Mouse (Mus musculus) hindbrain, postnatal 0 days (tissue): Measurements from ENCODE around the gene Gng7. TPM values are rescaled to one million over a fixed set of nuclear protein-coding genes. Genes with fewer than 3 reads are reported as not detected.

Source experiments
- ATAC-seq: fragments of 200-750 bp; cut with Nextera tagmentation; 2 replicates; pipeline ENCODE4 v1.8.0; 2017; ENCODE audit warnings: mild to moderate bottlenecking, moderate TSS enrichment, moderate library complexity
- DNase-seq: peaks from one replicate; pipeline ENCODE4 v3.0.0-alpha.2; 2015; ENCODE audit warnings: low spot score
- H3K27ac ChIP-seq: fragments of 300-500 bp; sonication (generic); 2 replicates; pipeline ENCODE4 v1.5.1; 2014; ENCODE audit warnings: mild to moderate bottlenecking
- H3K27me3 ChIP-seq: fragments of 300-500 bp; sonication (generic); 2 replicates; pipeline ENCODE4 v1.6.1; 2014; ENCODE audit warnings: low read length, mixed read lengths; ENCODE audit not compliant: insufficient read depth
- H3K36me3 ChIP-seq: fragments of 300-500 bp; sonication (generic); 2 replicates; pipeline ENCODE4 v1.6.1; 2014; ENCODE audit warnings: low read length, mixed read lengths; ENCODE audit not compliant: insufficient read depth
- H3K4me1 ChIP-seq: fragments of 300-500 bp; sonication (generic); 2 replicates; pipeline ENCODE4 v1.6.1; 2014; ENCODE audit warnings: antibody characterized with exemption, low read length, mixed read lengths; ENCODE audit not compliant: insufficient read depth
- H3K4me2 ChIP-seq: fragments of 300-500 bp; sonication (generic); 2 replicates; pipeline ENCODE4 v1.6.1; 2014; ENCODE audit warnings: low read depth, mild to moderate bottlenecking, low read length, moderate library complexity, mixed read lengths
- H3K4me3 ChIP-seq: fragments of 300-500 bp; sonication (generic); 2 replicates; pipeline ENCODE4 v1.5.1; 2014; ENCODE audit warnings: low read length
- H3K9ac ChIP-seq: fragments of 300-500 bp; sonication (generic); replicated peaks from 2 replicates; pipeline ENCODE4 v1.6.1; 2014; ENCODE audit warnings: mild to moderate bottlenecking, low read length, moderate library complexity, mixed read lengths
- H3K9me3 ChIP-seq: fragments of 300-500 bp; sonication (generic); 2 replicates; pipeline ENCODE4 v1.6.1; 2016; ENCODE audit warnings: low read length, mixed read lengths
- CTCF ChIP-seq: IDR thresholded peaks from 2 replicates; pipeline ENCODE4 v1.5.1; 2016; ENCODE audit warnings: antibody characterized with exemption, control low read depth, low read depth
- WGBS: fragments of 180-500 bp; shearing (Covaris S2); extraction: QIAGEN DNeasy Blood & Tissue Kit; methylation state at CpG from one replicate; pipeline ENCODE4 v1.1.7; 2014; 5-methylcytosine and 5-hydroxymethylcytosine counted together
- polyA plus RNA-seq: library from polyadenylated mRNA; unstranded; fragments of >200 nt; fragmentation: Nextera tagmentation; extraction: Ambion mirVana; gene quantifications from 2 replicates; pipeline ENCODE4 v1.2.1, GENCODE M21; 2015
- total RNA-seq: library from RNA; depleted of rRNA; stranded (reverse); fragments of >200 nt; gene quantifications from 2 replicates; pipeline ENCODE4 v1.2.3, GENCODE M21; 2014

The Gng7 gene
- total and polyA plus RNA-seq, 2 experiments from 2014 or later, result 22.1 to 27.2 TPM

GRCm38 (mm10) chr10:80936810-80937164, 78.0 kb downstream of the Gng7 start:
- ATAC-seq (no peak), DNase-seq (no peak)
- Histone ChIP-seq H3K4me2 (peak overlapping the region; percentile 51), H3K4me3 (no peak overlapping the region), H3K36me3 (no peaks in the 10 kb centered on the region), H3K27me3 (peaks cover 11% of the 10 kb centered on the region; the same call in 1 of the 2 replicates), H3K27ac (no peak overlapping the region), H3K4me1 (peaks cover 24% of the 10 kb centered on the region), H3K9me3 (no peaks in the 10 kb centered on the region), H3K9ac (no peak overlapping the region)
- no peak for TF ChIP-seq CTCF
- WGBS, result 14% methylated on average over 6 of the region's 6 CpGs

DNA sequence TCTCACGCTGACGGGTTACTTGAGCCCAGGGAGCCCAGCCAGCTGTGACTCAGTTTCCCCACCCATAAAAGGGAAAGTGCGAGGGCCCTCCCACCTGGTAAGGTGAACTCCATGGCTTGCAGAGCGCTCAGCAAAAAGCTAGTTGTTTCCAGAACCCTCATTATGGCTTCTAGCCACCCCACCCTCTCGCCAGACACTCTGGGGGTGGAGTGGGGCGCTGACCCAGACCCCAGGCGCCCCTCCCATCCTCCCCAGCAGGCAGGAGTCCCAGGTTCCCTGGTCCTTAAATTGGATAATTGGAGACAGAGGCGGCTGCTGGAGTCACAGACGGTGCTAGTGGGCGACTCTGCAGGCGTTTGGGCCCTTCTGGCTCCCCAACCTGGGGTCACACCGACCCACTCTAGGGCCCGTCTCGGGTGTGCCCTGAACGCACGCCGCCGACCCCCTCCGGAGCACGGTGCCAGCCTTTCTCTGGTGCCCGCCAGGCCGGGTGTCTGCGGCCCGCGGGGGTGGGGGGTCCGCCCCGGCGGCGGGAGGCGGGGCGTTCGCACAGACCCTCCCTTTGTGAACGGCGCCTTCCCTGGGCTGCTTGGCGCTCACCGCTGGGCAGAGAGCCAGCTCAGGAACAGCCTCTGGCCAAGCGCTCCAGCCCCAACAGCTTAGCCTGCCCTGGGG, 78.5 kb downstream of the Gng7 start:
- no peak overlapping the region for H3K27ac ChIP-seq
- no peak overlapping the region for H3K9ac ChIP-seq
- peak overlapping the region; percentile 13; the same call in 1 of the 2 replicates for H3K4me3 ChIP-seq
- H3K36me3 ChIP-seq, result no peaks in the 10 kb centered on the region
- H3K4me1 ChIP-seq, result peaks cover 26% of the 10 kb centered on the region
- peak overlapping the region; percentile 51 for H3K4me2 ChIP-seq
- peaks cover 11% of the 10 kb centered on the region; the same call in 1 of the 2 replicates for H3K27me3 ChIP-seq
- DNase-seq (peak; percentile 85), ATAC-seq (peak; percentile 39; the same call in 1 of the 2 replicates)
- WGBS, result 2% methylated on average over 37 of the region's 37 CpGs
- no peaks in the 10 kb centered on the region for H3K9me3 ChIP-seq
- TF ChIP-seq CTCF, result no peak

GRCm38 (mm10) chr10:80935698-80936097, 79.0 kb downstream of the Gng7 start:
- Histone ChIP-seq H3K4me1 (peaks cover 28% of the 10 kb centered on the region), H3K4me2 (peak overlapping the region; percentile 51), H3K36me3 (no peaks in the 10 kb centered on the region), H3K9me3 (no peaks in the 10 kb centered on the region), H3K9ac (no peak overlapping the region), H3K27me3 (peaks cover 11% of the 10 kb centered on the region; the same call in 1 of the 2 replicates), H3K4me3 (0 out of 2 replicates have a peak overlapping the region, but pooled peaks have one; percentile 13), H3K27ac (no peak overlapping the region)
- DNase-seq (no peak), ATAC-seq (no peak)
- TF ChIP-seq CTCF, result no peak
- WGBS, result 2% methylated on average over 17 of the region's 17 CpGs

- peaks cover 11% of the 10 kb centered on the region; the same call in 1 of the 2 replicates for H3K27me3 ChIP-seq
- no peak overlapping the region for H3K4me3 ChIP-seq
- H3K4me1 ChIP-seq, result peaks cover 33% of the 10 kb centered on the region
- TF ChIP-seq CTCF, result no peak
- ATAC-seq (no peak), DNase-seq (no peak)
- H3K9me3 ChIP-seq, result no peaks in the 10 kb centered on the region
- H3K27ac ChIP-seq, result no peak overlapping the region
- no peak overlapping the region for H3K9ac ChIP-seq
- no peaks in the 10 kb centered on the region for H3K36me3 ChIP-seq
- 12% methylated on average over 3 of the region's 3 CpGs for WGBS
- peak overlapping the region; percentile 51 for H3K4me2 ChIP-seq
Observed at GRCm38 (mm10) chr10:80935241-80935640, 79.5 kb downstream of the Gng7 start.

DNA sequence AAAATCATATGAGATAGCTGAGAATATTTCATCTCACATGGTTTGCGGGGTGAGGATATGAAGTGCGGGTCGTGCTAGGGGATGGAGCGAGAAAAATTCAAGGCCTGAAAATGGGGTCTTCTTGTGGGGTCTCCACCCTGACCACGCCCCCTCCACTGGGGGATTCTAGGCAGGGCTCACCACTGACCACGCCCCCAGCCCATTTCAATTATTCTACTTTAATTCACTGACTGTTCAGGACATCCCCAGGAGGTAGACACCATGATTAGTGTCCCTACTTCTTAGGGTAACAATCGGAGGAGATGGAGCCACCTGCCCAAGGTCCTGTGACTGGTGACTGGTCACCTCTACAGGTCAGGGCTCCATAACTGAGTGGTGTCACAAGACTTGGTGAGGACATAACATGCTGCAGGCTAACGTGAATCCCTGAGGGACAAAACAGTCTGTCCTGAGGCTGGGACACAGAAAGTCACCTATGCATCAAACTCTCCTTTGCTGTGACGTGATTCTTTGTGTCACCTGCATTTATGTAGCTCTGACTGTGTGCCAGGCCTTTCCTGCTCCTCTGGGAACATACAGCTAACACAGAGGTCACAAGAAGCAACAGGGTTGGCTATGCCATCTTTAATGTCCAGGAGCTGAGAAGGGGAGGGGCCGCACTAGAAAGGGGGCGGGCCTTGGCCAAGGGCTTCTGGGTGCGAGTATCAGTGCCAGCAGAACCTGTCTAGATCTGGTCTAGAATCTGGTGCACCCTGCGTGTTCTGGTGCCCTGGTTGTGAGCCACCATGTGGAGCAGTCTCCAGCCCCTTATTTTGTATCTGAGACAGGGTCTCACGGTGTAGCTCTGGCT, 80.4 kb downstream of the Gng7 start:
- peaks cover 11% of the 10 kb centered on the region; the same call in 1 of the 2 replicates for H3K27me3 ChIP-seq
- no peak for ATAC-seq
- TF ChIP-seq CTCF, result no peak
- no peaks in the 10 kb centered on the region for H3K9me3 ChIP-seq
- no peaks in the 10 kb centered on the region for H3K36me3 ChIP-seq
- H3K4me1 ChIP-seq, result peaks cover 31% of the 10 kb centered on the region
- WGBS, result 41% methylated on average over 14 of the region's 14 CpGs
- no peak overlapping the region for H3K9ac ChIP-seq
- H3K4me2 ChIP-seq, result no peak overlapping the region
- H3K4me3 ChIP-seq, result no peak overlapping the region
- no peak overlapping the region for H3K27ac ChIP-seq
- no peak for DNase-seq

DNA sequence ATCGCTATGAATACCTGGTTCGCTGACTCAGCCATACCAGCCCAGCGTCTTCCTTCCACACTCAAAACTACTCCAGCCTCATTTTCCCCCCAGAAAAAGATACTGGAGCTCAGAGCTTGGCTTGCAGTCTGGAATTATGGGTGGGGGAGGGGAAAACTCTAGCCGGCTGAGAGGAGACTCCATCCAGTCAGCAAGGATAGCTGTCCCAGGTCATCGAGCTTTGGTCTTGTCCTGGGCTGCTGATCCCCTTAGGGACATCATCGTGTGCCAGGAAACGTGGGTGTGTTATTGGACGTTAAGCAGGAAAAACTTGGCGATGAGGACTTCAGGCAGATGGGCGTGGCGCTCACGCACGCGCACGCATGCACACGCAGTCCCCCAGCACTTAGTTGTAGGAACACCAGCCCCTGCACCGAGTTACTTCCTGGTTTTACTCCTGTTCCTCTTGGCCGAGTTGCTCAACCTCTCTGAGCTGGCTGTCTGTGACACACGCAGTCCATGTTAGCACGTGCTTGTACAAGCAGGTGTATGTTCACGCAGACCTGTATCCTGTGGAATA, 81.2 kb downstream of the Gng7 start:
- Histone ChIP-seq H3K36me3 (no peaks in the 10 kb centered on the region), H3K4me3 (no peak overlapping the region), H3K4me2 (peak overlapping the region; percentile 40), H3K9ac (no peak overlapping the region), H3K4me1 (peaks cover 30% of the 10 kb centered on the region), H3K27me3 (peaks cover 11% of the 10 kb centered on the region; the same call in 1 of the 2 replicates), H3K9me3 (no peaks in the 10 kb centered on the region), H3K27ac (no peak overlapping the region)
- WGBS, result 3% methylated on average over 21 of the region's 21 CpGs
- DNase-seq, result peak; percentile 18
- no peak for TF ChIP-seq CTCF
- no peak for ATAC-seq
